In the genomic region with DNA sequence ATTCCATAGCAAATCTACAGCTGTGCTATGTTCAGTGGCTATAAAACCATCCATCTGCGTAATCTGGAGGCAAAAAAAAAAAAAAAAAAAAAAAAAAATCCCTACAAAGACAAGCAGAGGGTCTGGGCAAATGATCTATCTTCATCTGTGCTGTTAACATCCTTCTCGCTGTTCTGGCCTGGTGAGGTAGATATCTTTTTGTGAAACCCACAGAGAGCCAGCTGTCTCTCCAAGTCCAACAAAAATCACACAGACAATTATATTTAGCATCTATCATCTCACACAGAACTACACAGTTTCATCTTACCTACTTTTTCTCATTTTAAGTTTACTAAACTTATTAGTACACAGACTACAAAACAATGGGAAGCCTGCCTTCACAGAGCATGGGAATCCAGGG, we compare ENCODE assay signal across 30 mouse cellular contexts.
"Had no signal": no experiment of that assay in that cellular context is flagged by ENCODE, and none has a peak within 500 bp of the region (broad histone marks: within the 10 kb centered on the region; RNA-seq: fewer than 3 reads in every experiment).

No protein-coding gene starts in this region.

- H3K4me3 ChIP-seq: limb, embryonic 10.5 days; limb, embryonic 12.5 days; limb, embryonic 13.5 days; limb, embryonic 15.5 days; liver, embryonic 12.5 days; liver, embryonic 13.5 days; liver, embryonic 15.5 days; lung, embryonic 15.5 days; megakaryocyte, embryonic 14.5 days; midbrain, embryonic 10.5 days; midbrain, embryonic 12.5 days; midbrain, embryonic 13.5 days; midbrain, embryonic 15.5 days; myocyte; neural tube, embryonic 12.5 days; neural tube, embryonic 13.5 days had no signal

- H3K27ac ChIP-seq: limb, embryonic 10.5 days; limb, embryonic 12.5 days; limb, embryonic 13.5 days; limb, embryonic 15.5 days; liver, embryonic 12.5 days; liver, embryonic 13.5 days; liver, embryonic 14.5 days; liver, embryonic 15.5 days; lung, embryonic 15.5 days; macrophage; midbrain, embryonic 10.5 days; midbrain, embryonic 12.5 days; midbrain, embryonic 13.5 days; midbrain, embryonic 15.5 days; neural tube, embryonic 12.5 days; neural tube, embryonic 13.5 days had no signal

- DNase-seq: liver; liver, embryonic 13.5 days; liver, postnatal 0 days; lung, adult 18-20 months; lung, adult 2 months; lung, embryonic 14.5 days; lung, postnatal 10 days; lung, postnatal 14 days; lung, postnatal 36 days; lung, postnatal 4 days; midbrain, embryonic 14.5 days had no signal

- ATAC-seq: liver, embryonic 12.5 days; liver, postnatal 0 days; lung, postnatal 0 days; midbrain, embryonic 13.5 days; midbrain, embryonic 15.5 days; midbrain, embryonic 16.5 days had no signal
